Mouse (Mus musculus) activated CD4-positive, CD25-positive, alpha-beta regulatory T cell, adult 4 months (primary cell): Measurements from ENCODE around the gene Olfr718-ps1. TPM values are rescaled to one million over a fixed set of nuclear protein-coding genes. Genes with fewer than 3 reads are reported as not detected.
"Not testable (repeated sequence)": the region's sequence is repeated elsewhere in the genome, so short reads cannot be mapped to it uniquely, and the experiment has no call there.

Experiments used
- ATAC-seq: one replicate; pipeline ENCODE4 v1.8.0; 2017
- polyA plus RNA-seq, 2 experiments: library from polyadenylated mRNA; unstranded; fragments of 100-300 nt; shearing (Covaris generic); gene quantifications; one replicate each; pipeline ENCODE4 v1.2.1; 2017

The Olfr718-ps1 gene
- polyA plus RNA-seq: not detected

DNA sequence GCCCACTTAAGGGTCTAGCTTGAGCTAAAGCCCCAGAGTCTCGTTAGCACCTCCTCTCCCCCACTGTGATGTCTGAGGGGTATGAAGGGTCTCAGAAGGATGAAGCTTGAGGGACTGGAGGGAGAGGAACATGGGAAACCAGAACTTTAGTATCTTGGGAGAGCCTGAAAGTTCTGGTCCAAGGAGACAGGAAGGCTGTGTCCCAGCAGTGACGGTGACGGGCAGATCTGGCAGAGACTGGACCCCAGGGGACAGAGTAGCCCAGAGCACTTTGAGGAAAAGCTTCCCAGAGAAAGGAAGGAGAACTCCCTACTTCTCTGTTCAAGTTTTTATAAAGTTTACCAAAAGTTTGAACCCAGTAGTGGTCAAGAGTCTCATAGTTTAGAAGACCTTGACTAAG, at the start of gene Olfr718-ps1:
Gene Olfr718-ps1, minus strand, starts transcription at position 101 of the 400 bp plus-strand sequence.
- ATAC-seq: no peak

- ATAC-seq: no peak
Observed at GRCm38 (mm10) chr5:143196506-143196905, 49.1 kb upstream of the Olfr718-ps1 start.

DNA sequence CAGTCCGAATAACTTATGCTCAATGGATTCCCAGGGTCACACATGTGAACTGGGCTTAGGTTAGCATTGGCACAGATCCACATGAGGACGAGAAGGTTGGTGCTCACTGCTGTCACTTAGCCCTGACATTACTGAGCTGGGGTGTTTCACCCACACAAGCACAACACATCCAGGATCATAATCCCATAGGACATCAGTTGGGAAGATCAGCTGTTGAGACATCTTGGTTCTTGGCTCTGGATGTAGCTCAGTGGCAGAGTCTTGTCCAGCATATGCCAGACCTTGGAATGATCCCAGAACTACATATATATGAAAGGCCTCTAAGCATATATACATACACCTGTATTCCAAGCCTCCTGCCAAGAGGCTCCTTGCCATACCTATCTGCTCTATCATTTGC, 47.8 kb upstream of the Olfr718-ps1 start:
- ATAC-seq: no peak

GRCm38 (mm10) chr5:143194747-143195146, 47.4 kb upstream of the Olfr718-ps1 start:
- ATAC-seq: not testable (repeated sequence)

DNA sequence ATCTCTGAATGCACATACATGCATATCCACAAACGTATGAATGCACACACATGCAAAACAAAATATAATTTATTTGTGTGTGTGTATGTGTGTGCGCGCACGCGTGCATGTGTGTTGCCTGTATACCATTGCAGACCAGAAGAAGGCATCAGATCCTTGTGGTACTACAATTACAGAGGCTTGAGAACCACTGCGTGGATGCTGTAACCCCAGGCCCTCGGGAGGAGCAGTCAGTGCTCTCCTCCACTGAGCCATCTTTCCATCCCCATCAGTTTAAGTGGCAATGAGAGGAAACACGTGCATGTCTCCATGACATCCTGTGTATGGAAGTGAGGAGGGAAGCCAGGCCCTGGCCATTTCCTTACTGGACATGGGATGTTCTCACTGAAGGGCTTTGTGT, 45.4 kb upstream of the Olfr718-ps1 start:
- ATAC-seq: no peak

- ATAC-seq: not testable (repeated sequence)
Observed at GRCm38 (mm10) chr5:143188014-143188413, 40.6 kb upstream of the Olfr718-ps1 start.

DNA sequence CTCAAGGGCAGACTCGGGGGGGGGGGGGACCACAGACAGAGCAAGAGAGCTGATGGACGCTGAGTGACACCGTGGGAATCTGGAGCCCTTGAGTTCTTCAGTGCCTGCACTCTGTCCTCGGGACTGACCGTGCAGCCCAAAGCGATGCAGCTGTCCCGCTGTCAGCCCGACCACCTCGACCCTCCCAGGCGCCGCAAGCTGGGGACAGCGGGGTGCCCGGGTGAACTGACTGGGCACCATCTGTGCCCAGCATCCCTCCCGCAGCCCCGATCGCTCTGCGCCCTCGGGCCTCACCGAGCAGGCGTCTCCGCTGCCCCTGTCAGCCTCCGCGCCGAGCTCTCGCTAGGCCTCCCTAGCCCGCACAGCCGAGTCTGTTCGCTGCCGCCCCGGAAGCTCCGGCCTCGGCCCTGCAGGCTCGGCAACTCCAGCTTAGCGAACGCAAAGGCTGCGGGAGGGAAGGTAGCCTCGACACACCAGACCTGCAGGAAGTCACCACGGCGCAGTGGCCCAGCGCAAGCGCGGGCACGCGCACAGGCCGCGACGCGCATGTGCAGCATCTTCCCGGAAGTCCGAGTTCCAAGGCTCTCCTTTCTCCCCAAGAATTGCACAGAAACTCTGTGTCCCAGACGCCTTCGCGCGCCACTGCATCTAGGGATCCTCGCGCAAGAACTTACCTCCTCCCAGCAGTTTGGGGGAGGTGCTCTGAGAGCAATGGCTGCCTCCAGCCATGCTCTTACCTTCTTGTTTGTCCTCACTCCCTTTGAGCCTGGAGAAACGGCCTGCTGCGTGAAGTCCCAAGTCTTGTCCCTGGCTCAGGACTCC, 33.1 kb upstream of the Olfr718-ps1 start, which contains the start of the genes Rbak and Spdye4b:
Gene Rbak, minus strand, starts transcription at position 521 of the 822 bp plus-strand sequence.
Gene Spdye4b, plus strand, starts transcription at position 763 of the 822 bp plus-strand sequence.
- ATAC-seq: peak; percentile 93

- no peak for ATAC-seq
Observed at GRCm38 (mm10) chr5:143179179-143179578, 31.8 kb upstream of the Olfr718-ps1 start.

DNA sequence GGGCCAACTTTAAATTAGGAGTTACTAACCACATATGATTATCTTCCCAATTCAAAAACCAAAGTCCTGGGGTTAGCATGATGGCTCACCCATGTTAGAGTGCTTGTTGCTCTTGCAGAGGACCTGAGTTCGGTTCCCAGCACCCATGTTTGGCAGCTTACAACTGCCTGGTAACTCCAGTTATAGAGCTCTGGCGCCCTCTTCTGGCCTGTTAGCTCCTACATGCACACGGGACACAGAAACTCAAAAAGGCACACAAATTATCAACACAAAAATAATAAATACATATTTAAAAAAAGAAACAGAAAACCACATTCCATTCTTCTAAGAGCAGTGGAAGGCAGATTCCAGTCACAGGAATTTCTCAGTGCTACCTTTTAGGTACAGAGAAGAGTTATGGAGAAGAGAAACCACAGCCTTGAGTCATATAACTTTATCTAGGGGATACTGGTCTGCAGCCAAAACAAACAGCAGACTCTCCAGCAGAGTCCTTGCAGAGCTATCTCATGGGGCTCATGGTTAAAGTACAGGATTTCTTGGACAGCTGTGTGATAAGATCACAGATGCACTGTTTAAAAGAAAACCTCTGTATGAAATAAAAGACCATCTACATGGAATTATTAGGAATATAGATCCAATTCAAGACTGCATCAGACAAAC, 30.3 kb upstream of the Olfr718-ps1 start:
- ATAC-seq: no peak

- ATAC-seq: no peak
Observed at GRCm38 (mm10) chr5:143175970-143176369, 28.6 kb upstream of the Olfr718-ps1 start.

GRCm38 (mm10) chr5:143165508-143166070, 18.2 kb upstream of the Olfr718-ps1 start:
- no peak for ATAC-seq

GRCm38 (mm10) chr5:143155534-143155933, 8.2 kb upstream of the Olfr718-ps1 start:
- no peak for ATAC-seq

DNA sequence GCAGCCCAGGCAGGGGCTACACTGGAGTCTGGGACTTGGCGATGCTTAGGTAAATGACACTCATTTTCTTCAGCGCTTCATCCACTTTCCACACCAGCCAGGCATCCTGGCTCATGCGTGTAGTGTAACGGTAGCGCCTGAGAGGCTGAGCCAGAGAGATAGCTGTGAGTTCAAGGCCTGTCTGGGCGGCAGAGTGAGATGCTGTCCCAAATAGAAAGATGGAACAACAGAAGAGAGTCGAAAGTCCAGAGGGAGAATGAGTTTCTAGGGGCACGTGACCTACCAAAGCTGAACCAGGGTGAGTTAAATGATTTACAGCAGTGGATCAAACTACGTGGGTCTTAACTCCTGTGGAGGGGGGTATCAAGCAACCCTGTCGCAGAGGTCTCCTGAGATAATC, 6.4 kb upstream of the Olfr718-ps1 start:
- no peak for ATAC-seq

- ATAC-seq: no peak
Observed at GRCm38 (mm10) chr5:143150044-143150443, 2.7 kb upstream of the Olfr718-ps1 start.

DNA sequence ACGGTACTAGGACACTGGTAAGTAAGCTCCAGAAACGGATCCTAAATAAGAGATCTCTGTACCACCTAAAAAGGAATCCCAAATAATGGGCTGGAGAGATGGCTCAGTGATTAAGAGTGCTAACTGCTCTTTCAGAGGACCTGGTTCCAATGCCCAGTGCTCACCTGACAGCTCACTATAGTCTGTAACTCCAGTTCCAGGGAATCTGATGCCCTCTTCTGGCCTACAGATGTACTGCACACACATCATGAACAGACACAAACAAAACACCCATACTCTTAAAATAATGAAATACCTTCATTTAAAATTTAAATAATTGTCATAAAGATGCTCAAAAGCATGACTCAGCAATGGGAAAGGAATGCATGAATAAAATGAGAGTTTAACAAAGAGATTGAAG, 2.2 kb upstream of the Olfr718-ps1 start:
- ATAC-seq: no peak

- no peak for ATAC-seq
Observed at GRCm38 (mm10) chr5:143148661-143149060, 1.3 kb upstream of the Olfr718-ps1 start.

DNA sequence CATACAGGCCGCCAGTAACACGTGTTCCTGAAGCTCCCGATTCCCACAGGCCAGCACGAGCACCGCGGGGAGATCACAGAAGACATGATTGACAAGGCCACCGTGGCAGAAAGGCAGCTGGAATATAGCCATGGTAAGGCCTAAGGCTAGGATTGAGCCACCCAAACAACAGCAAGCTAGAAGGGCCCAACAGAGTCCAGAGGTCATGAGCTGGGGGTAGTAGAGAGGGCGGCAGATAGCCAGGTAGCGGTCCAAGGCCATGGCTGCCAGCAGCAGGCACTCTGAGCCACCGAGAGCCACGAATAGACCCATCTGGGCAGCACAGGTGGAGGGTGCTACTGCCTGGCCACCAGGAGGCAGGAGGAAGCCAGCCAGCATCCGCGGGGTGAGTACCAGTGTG, 9.8 kb downstream of the Olfr718-ps1 start:
- ATAC-seq: no peak

DNA sequence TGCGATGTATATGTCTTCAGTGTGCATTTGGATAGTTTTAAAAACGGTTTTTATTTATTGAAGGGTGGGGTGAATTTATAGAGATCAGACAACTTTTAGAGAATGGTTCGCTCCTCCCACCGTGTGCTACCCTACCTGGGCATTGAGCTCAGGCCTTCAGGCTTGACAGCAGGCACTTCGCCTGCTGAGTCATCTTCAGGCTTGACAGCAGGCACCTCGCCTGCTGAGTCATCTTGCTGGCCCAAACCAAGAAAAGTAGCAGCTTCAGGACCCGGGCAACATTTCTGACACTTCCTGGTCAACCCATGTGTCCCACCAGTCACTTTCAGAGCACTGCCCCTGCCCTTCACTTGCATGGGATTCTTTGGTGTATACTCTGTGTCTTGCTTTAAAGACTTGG, 12.3 kb downstream of the Olfr718-ps1 start:
- no peak for ATAC-seq

GRCm38 (mm10) chr5:143134216-143135010, 13.0 kb downstream of the Olfr718-ps1 start:
- ATAC-seq: not testable (repeated sequence)

- peak; percentile 89 for ATAC-seq
Observed at GRCm38 (mm10) chr5:143132935-143133514, 14.4 kb downstream of the Olfr718-ps1 start.

GRCm38 (mm10) chr5:143130342-143130741, 17.0 kb downstream of the Olfr718-ps1 start:
- no peak for ATAC-seq

- ATAC-seq: no peak
Observed at GRCm38 (mm10) chr5:143129101-143129500, 18.3 kb downstream of the Olfr718-ps1 start.
